Mouse (Mus musculus) lung, embryonic 14.5 days (tissue): ENCODE measurements around the gene Apoa1. TPM values are rescaled to one million over a fixed set of nuclear protein-coding genes. Genes with fewer than 3 reads are reported as not detected.

Source experiments
- ATAC-seq: fragments of 200-750 bp; cut with Nextera tagmentation; 2 replicates; pipeline ENCODE4 v1.8.0; 2017; ENCODE audit warnings: mild to moderate bottlenecking, moderate TSS enrichment, moderate library complexity; ENCODE audit not compliant: insufficient read depth
- DNase-seq: peaks from one replicate; pipeline ENCODE4 v3.0.0-alpha.2; 2015
- H3K27ac ChIP-seq: fragments of 300-500 bp; sonication (generic); 2 replicates; pipeline ENCODE4 v1.5.1; 2014; ENCODE audit warnings: low read depth, mild to moderate bottlenecking, moderate library complexity
- H3K27me3 ChIP-seq: fragments of 300-500 bp; sonication (generic); 2 replicates; pipeline ENCODE4 v1.6.1; 2014; ENCODE audit warnings: low read length, control low read depth; ENCODE audit not compliant: insufficient read depth
- H3K36me3 ChIP-seq: fragments of 300-500 bp; sonication (generic); 2 replicates; pipeline ENCODE4 v1.6.1; 2014; ENCODE audit warnings: control low read depth; ENCODE audit not compliant: insufficient read depth
- H3K4me1 ChIP-seq: fragments of 300-500 bp; sonication (generic); 2 replicates; pipeline ENCODE4 v1.6.1; 2014; ENCODE audit warnings: antibody characterized with exemption, control low read depth; ENCODE audit not compliant: insufficient read depth
- H3K4me2 ChIP-seq: fragments of 300-500 bp; sonication (generic); 2 replicates; pipeline ENCODE4 v1.6.1; 2014; ENCODE audit warnings: mild to moderate bottlenecking
- H3K4me3 ChIP-seq: fragments of 300-500 bp; sonication (generic); 2 replicates; pipeline ENCODE4 v1.5.1; 2014; ENCODE audit warnings: low read depth, low read length
- H3K9ac ChIP-seq: fragments of 300-500 bp; sonication (generic); 2 replicates; pipeline ENCODE4 v1.6.1; 2014
- H3K9me3 ChIP-seq: fragments of 300-500 bp; sonication (generic); 2 replicates; pipeline ENCODE4 v1.6.1; 2016; ENCODE audit warnings: low read depth, low read length, control low read depth
- CTCF ChIP-seq: IDR thresholded peaks from 2 replicates; pipeline ENCODE4 v1.5.1; 2016; ENCODE audit warnings: antibody characterized with exemption, low read depth
- WGBS: fragments of 180-500 bp; shearing (Covaris S2); extraction: QIAGEN DNeasy Blood & Tissue Kit; methylation state at CpG from one replicate; pipeline ENCODE4 v1.1.7; 2014; 5-methylcytosine and 5-hydroxymethylcytosine counted together
- polyA plus RNA-seq: library from polyadenylated mRNA; unstranded; fragments of >200 nt; fragmentation: Nextera tagmentation; extraction: Ambion mirVana; gene quantifications from 2 replicates; pipeline ENCODE4 v1.2.1, GENCODE M21; 2014

Gene Apoa1
- polyA plus RNA-seq, 1 experiment from 2014 or later, result 2.0 TPM

- Histone ChIP-seq H3K36me3 (peaks cover 13% of the 10 kb centered on the region; the same call in 1 of the 2 replicates), H3K9me3 (no peaks in the 10 kb centered on the region), H3K27me3 (0 out of 2 replicates have a peak, but pooled peaks cover 3% of the 10 kb centered on the region), H3K27ac (no peak overlapping the region), H3K4me3 (no peak overlapping the region), H3K4me2 (no peak overlapping the region), H3K9ac (no peak overlapping the region), H3K4me1 (no peaks in the 10 kb centered on the region)
- TF ChIP-seq CTCF, result no peak
- 68% methylated on average over 3 of the region's 3 CpGs for WGBS
- ATAC-seq (no peak), DNase-seq (no peak)
Measured at GRCm38 (mm10) chr9:46227064-46227614, 1.2 kb upstream of the Apoa1 start.

GRCm38 (mm10) chr9:46229573-46230449, 1.4 kb downstream of the Apoa1 start:
- 14% methylated on average over 37 of the region's 37 CpGs for WGBS
- DNase-seq, result peak; percentile 94
- Histone ChIP-seq H3K4me3 (peak overlapping the region; percentile 37), H3K4me2 (peak overlapping the region; percentile 68), H3K9ac (peak overlapping the region; percentile 56), H3K4me1 (no peaks in the 10 kb centered on the region), H3K27me3 (0 out of 2 replicates have a peak, but pooled peaks cover 3% of the 10 kb centered on the region), H3K27ac (no peak overlapping the region), H3K9me3 (no peaks in the 10 kb centered on the region), H3K36me3 (0 out of 2 replicates have a peak, but pooled peaks cover 2% of the 10 kb centered on the region)
- peak; percentile 95 for ATAC-seq
- peak; percentile 85 for TF ChIP-seq CTCF

GRCm38 (mm10) chr9:46230450-46230975, 2.1 kb downstream of the Apoa1 start:
- Histone ChIP-seq H3K27me3 (0 out of 2 replicates have a peak, but pooled peaks cover 3% of the 10 kb centered on the region), H3K9ac (peak overlapping the region; percentile 56), H3K4me3 (peak overlapping the region; percentile 37), H3K9me3 (no peaks in the 10 kb centered on the region), H3K27ac (no peak overlapping the region), H3K4me1 (no peaks in the 10 kb centered on the region), H3K4me2 (peak overlapping the region; percentile 68), H3K36me3 (no peaks in the 10 kb centered on the region)
- no peak for TF ChIP-seq CTCF
- WGBS, result 18% methylated on average over 13 of the region's 13 CpGs
- ATAC-seq (no peak), DNase-seq (peak; percentile 8)

GRCm38 (mm10) chr9:46235196-46235595, 6.8 kb downstream of the Apoa1 start:
- no peak for DNase-seq
- no peak for TF ChIP-seq CTCF
- WGBS, result 80% methylated on average over 6 of the region's 6 CpGs
- Histone ChIP-seq H3K36me3 (no peaks in the 10 kb centered on the region), H3K4me2 (no peak overlapping the region), H3K9ac (no peak overlapping the region), H3K27me3 (0 out of 2 replicates have a peak, but pooled peaks cover 3% of the 10 kb centered on the region), H3K4me3 (no peak overlapping the region), H3K4me1 (no peaks in the 10 kb centered on the region), H3K9me3 (no peaks in the 10 kb centered on the region), H3K27ac (no peak overlapping the region)
- no peak for ATAC-seq

GRCm38 (mm10) chr9:46235596-46235648, 7.0 kb downstream of the Apoa1 start, which contains the start of gene Apoc3:
Apoc3 (minus strand) TSS chr9:46235636.
- ATAC-seq (no peak), DNase-seq (no peak)
- Histone ChIP-seq H3K4me2 (no peak within 1 kb of the TSS), H3K9ac (no peak within 1 kb of the TSS), H3K36me3 (no peaks in the 10 kb centered on the region), H3K4me1 (no peaks in the 10 kb centered on the region), H3K27ac (no peak within 1 kb of the TSS), H3K4me3 (no peak within 1 kb of the TSS), H3K9me3 (no peaks in the 10 kb centered on the region), H3K27me3 (0 out of 2 replicates have a peak, but pooled peaks cover 3% of the 10 kb centered on the region)
- no peak for TF ChIP-seq CTCF

GRCm38 (mm10) chr9:46235649-46236048, 7.3 kb downstream of the Apoa1 start:
- Histone ChIP-seq H3K27me3 (0 out of 2 replicates have a peak, but pooled peaks cover 3% of the 10 kb centered on the region), H3K9ac (no peak overlapping the region), H3K4me1 (no peaks in the 10 kb centered on the region), H3K9me3 (no peaks in the 10 kb centered on the region), H3K36me3 (no peaks in the 10 kb centered on the region), H3K4me2 (no peak overlapping the region), H3K4me3 (no peak overlapping the region), H3K27ac (no peak overlapping the region)
- no peak for TF ChIP-seq CTCF
- ATAC-seq (no peak), DNase-seq (no peak)
- 39% methylated on average over 4 of the region's 4 CpGs for WGBS

GRCm38 (mm10) chr9:46238850-46239249, 10.5 kb downstream of the Apoa1 start:
- no peak for ATAC-seq
- no peaks in the 10 kb centered on the region for H3K9me3 ChIP-seq

More at GRCm38 (mm10) chr9:46238850-46239249, 10.5 kb downstream of the Apoa1 start:
- Histone ChIP-seq H3K4me3 (no peak overlapping the region), H3K4me2 (no peak overlapping the region), H3K27ac (no peak overlapping the region), H3K4me1 (no peaks in the 10 kb centered on the region), H3K36me3 (no peaks in the 10 kb centered on the region), H3K27me3 (no peaks in the 10 kb centered on the region), H3K9ac (no peak overlapping the region)
- no peak for TF ChIP-seq CTCF
- no peak for DNase-seq
- 78% methylated on average over 7 of the region's 7 CpGs for WGBS
